Mouse (Mus musculus): ENCODE results near the gene Mtfr1l.

The Mtfr1l gene

GRCm38 (mm10) chr4:134485151-134485900 is 49.9 kb downstream of the Mtfr1l start:
- DNase-seq: no peak

- peak; percentile 2 for DNase-seq
Measured at GRCm38 (mm10) chr4:134484231-134484630, 51.0 kb downstream of the Mtfr1l start.

GRCm38 (mm10) chr4:134483696-134484095 is 51.5 kb downstream of the Mtfr1l start:
- peak; percentile 2 for DNase-seq

GRCm38 (mm10) chr4:134483078-134483688 is 52.0 kb downstream of the Mtfr1l start:
- no peak for DNase-seq

GRCm38 (mm10) chr4:134482442-134482841 is 52.7 kb downstream of the Mtfr1l start:
- DNase-seq: no peak

GRCm38 (mm10) chr4:134481270-134481669 is 53.9 kb downstream of the Mtfr1l start:
- peak; percentile 7 for DNase-seq

GRCm38 (mm10) chr4:134480864-134481263 is 54.3 kb downstream of the Mtfr1l start:
- DNase-seq: peak; percentile 92

- DNase-seq: no peak
Measured at GRCm38 (mm10) chr4:134479839-134480238, 55.3 kb downstream of the Mtfr1l start.

- DNase-seq: peak; percentile 95
Measured at GRCm38 (mm10) chr4:134478031-134478430, 57.2 kb downstream of the Mtfr1l start.

- peak; percentile 8 for DNase-seq
Measured at GRCm38 (mm10) chr4:134476899-134477298, 58.3 kb downstream of the Mtfr1l start.
